Mouse (Mus musculus): ENCODE results near the gene Fgfr2. TPM values are rescaled to one million over a fixed set of nuclear protein-coding genes. Genes with fewer than 3 reads are reported as not detected.

The Fgfr2 gene
- total RNA-seq, 2 experiments from 2014 or later = 56.7 to 61.5 TPM

GRCm38 (mm10) chr7:132321392-132321958 is 801.7 kb downstream of the Fgfr2 start:
- DNase-seq (ENCODE audit: low spot score in 2 of 2) = no peak

- peak in 1 of 2 experiments; percentile 61 for DNase-seq (ENCODE audit: low spot score in 2 of 2)
These were observed 806.1 kb downstream of the Fgfr2 start, which contains the start of gene Chst15 for GRCm38 (mm10) chr7:132317036-132317541. Gene Chst15 (minus strand): TSS chr7:132317228.

DNA sequence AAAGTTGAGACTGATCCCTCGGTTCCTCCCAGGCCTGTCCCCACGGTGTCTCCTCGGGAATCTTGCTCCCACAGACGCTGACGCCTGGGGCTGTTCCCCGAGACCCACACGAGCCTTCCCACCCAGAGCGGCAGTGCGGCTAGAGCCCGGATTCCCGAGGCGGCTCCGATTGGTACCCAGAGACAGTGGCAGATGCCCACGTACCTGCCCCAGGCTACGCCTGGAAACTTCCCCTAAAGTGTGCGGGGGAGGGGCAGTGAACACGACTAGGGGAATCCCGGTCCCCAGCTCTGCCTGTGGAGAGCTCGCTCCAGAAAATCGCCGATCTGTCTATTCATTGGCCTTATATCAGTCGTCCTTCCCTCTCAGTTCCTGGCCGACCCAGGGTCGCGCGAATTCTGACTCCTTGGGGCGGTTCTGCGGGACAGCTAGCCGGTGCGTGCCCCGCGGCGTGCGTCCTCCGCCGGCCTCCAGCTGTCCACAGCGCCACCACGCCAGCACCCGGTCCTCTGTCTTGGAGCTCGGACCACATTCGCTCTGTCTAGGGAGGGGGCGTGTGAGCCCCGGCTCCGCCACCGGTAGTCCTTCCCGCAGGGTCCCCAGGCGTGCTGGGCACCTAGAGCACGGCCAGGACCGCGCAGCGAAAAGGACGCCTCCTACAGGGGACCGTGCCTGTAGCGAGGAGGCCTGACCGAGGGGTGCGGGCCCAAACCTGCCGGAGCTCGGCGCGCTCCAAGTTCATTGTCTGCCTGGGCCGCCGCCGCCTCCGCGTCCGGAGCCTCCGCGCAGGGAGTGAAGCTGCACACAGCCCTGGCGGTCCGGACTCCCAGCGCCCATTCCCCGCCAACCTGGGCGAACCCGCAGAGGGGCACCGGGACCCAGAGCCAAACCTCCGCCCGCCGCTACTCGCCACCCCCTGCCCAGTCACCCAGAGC is 806.8 kb downstream of the Fgfr2 start:
- DNase-seq (ENCODE audit: low spot score in 2 of 2) = peak; percentile 42 to 66

DNA sequence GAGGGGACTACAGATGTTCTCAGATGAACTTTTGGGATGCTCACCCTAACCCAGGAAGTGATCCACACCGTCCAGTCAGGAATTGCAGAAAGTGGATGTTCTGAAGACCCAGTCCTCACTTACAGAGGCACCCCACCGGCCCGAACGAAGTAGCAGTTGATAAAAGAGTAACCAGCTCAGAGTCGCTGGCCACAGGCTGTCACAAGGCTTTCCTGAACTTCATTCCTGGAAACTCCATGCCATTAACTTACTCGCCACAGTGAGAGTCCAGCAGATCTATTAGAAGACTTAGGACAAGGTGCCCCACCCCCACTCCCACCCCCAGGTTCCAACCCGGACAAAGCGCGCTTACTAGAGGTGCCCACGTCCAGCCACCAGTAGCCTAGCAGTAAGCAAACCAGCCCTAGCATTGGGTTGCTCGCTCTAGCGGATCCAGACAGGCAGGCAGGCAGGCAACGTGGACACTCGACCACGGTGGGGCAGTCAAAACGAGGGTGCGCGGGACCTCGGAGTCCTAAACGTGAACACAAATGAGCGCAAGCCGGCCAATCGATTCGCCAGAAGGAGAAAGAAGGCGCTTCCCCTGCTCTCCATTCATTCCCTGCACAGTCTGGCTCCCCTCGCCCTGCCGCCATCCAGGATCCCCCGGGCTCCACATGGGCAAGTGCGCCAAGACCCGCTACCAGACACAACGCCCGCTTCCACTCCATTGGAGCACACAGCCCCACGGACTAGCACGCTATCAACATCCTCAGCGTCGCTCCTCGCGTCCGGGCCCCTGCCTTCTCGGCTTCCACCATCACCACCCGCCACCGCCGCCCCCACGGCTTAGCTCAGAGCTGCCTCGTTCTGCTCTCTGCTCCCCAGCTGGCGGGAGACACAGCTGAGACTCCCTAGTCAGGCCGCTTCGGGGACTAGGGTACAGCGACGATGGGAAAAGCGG is 807.7 kb downstream of the Fgfr2 start:
- peak; percentile 61 to 77 for DNase-seq (ENCODE audit: low spot score in 2 of 2)

DNA sequence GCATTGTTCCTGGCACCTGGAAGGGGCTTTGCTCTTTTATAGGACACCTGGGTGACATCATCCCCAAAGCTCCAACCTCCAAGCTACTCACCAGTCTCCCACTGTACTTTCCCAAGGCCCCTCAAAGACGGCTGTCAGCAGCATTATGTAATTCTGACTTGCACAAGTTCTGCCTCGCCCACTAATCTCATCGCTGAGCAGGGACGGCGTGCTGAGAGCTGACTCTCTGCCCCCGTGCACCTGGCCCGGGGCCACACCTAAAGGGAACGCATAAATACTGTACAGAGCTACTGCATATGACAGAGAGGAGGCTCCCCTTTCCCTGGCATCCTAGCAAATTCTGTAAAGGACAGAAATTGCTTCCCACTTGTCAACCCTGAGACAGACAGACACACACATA is 810.8 kb downstream of the Fgfr2 start:
- DNase-seq (ENCODE audit: low spot score in 2 of 2) = peak; percentile 38 to 68

GRCm38 (mm10) chr7:132308537-132309191 is 814.5 kb downstream of the Fgfr2 start:
- no peak for DNase-seq (ENCODE audit: low spot score in 2 of 2)

GRCm38 (mm10) chr7:132307722-132308271 is 815.4 kb downstream of the Fgfr2 start:
- no peak for DNase-seq (ENCODE audit: low spot score in 2 of 2)

DNA sequence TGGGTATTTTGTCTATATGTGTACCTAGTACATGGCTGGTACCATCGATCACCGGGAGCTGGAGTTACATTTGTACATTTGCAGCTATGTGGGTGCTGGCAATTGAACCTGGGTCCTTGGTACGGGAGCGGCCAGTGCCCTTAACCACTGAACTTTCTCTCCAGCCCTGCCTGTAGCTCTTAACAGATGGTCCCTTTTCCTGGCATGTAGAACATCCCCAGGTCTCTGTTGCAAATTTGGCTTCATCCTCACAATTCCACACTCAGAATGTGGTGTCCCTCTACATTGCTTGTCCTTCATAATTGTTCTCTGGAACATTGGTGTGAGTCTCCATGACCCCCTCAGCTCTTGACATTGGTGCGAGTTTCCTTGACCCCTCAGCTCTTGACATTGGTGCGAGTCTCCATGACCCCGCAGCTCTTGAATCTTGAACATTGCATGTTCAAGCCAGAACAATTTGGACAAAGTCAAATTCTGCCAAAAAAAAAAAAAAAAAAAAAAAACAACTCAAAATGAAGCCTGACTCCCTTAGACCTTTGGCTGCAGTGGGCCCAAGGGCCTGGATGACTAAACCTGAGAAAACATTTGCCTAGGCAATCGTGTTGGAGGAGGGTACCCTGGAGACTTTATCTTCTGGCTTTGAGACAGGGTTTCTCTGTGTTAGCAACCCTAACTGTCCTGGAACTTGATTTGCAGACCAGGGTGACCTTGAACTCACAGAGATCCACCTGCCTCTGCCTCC is 816.3 kb downstream of the Fgfr2 start:
- DNase-seq (ENCODE audit: low spot score in 2 of 2) = no peak

DNA sequence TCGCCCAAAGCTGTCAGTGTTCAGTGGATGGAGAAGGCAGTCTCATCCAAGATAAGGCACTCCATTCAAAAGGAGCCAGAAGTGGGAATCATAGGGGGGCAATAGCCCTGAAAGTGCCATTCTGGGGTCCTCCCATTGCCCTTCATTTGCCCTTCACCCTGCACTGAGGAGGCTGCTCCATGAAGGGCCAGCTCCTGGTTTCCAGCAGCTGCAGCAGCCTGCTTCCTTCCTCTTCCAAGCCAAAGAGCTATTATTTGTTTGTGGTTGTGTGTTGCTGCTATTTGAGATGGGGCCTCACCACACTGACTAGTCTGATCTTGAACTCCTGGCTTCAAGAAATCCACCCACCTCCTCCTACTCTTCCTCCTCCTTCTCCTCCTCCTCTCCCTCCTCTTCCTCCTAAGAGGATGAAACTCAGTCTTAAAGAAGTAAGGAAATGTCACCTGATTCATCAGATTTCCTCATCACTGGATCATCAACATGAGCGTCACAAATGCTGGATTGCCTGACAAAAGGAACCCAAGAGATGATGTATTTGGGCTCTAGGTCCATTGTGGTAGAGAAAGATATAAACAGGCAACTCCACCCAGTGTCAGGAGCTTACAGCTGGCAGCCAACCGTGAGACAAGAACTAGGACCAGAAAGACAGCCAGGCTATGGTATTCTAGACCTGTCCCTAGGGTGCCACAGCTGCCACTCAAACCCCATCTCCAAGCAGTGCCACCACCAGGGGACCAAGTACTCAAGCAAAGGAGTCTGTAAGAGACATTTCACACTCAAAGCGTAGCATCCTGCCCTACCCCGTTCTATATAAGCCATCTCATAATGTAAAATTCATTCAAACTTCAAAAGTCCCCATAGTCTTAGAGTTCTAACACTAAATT is 817.4 kb downstream of the Fgfr2 start:
- DNase-seq (ENCODE audit: low spot score in 2 of 2) = no peak

DNA sequence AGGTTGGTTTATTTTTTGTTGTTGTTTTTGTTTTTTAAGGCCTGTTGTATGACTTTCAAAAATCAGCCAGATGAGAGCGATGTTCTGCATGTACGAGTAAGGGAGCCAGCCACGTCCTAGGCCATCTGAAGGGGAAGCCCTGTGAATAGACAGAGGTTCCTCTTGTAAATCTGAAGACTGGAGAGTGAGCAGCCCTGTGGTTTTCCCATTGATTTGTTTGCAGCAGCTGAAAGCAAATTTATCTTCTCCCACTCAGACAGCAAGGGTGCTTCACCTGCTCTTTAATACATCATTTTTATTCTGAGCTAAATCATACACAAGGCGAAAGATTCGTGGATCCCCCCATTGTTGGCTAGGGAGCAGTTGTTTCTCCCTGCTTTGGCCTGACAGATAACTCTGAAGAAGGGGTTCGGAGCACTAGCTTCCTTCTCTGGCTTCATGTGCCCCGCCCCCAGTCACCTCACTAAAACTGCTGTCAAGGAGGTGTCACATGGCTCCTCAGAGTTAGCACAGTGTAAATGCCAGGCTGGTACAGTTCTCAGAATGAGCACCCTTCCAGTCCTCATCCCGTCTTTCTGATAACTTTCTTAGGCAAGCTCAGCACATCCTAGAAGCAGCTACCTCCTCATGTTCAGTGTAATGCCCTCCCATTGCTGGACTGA is 818.6 kb downstream of the Fgfr2 start:
- no peak for DNase-seq (ENCODE audit: low spot score in 2 of 2)

- no peak for DNase-seq (ENCODE audit: low spot score in 2 of 2)
These were observed 819.2 kb downstream of the Fgfr2 start for GRCm38 (mm10) chr7:132303988-132304387.

DNA sequence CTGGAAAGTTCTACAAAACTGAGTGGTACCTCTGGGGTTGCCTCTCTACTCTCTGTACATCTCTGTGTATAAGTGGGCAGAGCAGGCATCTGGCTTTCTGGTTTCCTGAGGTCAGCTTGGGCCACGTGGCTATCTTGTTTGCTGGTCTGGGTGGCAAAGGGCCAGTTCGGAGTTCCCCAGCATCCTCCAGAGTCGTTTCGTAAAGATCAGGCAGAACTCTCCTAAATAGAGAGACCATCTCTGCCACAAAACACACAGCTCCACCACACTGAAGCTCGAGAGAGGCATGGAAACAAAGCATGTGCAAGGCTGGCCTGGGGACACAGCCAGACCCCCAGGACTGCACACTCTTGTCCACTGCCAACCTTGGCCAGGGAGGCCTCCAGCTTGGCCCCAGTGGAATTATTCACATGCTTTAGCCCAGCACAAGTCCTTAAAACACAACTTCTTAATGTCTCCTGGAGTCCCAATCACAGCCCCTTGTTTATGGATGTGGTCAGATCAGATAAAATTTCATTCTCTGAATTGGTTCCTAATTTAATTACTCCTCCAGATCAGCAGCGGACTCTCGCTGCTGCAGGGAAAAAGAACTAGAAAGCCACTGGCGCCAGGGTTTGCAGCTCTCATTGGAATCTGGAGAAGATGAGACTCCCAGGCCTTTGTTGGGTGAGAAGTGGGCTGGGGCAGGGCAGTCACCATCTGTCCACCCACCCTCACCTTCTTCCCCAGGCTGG is 820.5 kb downstream of the Fgfr2 start:
- no peak for DNase-seq (ENCODE audit: low spot score in 2 of 2)

DNA sequence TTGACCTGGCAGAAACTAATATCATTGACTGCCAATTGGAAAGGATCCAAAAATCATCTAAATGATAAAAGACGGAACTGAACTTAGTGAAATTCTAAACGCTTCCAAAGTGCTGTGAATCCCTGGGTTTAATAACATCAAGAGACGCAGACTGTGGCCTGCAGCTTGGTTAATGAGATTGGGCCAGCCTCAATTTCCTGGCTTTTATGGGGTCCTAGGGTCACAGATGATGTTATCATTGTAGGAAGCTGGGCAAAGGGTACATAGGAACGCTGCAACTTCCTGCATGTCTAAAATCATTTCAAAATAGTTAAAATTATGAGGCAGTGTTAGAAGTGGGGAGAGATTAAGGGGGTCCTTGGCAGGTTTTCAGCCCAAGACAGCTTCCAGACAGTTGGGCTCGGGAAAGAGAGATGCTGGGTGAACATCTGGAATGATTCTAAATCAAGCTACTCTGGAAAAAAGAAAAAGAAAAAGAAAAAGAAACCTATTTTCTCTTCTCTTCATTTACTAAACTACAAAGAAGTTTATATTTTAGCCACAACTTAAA is 823.4 kb downstream of the Fgfr2 start:
- no peak for DNase-seq (ENCODE audit: low spot score in 2 of 2)

- no peak for DNase-seq (ENCODE audit: low spot score in 2 of 2)
These were observed 824.6 kb downstream of the Fgfr2 start for GRCm38 (mm10) chr7:132298412-132298990.

DNA sequence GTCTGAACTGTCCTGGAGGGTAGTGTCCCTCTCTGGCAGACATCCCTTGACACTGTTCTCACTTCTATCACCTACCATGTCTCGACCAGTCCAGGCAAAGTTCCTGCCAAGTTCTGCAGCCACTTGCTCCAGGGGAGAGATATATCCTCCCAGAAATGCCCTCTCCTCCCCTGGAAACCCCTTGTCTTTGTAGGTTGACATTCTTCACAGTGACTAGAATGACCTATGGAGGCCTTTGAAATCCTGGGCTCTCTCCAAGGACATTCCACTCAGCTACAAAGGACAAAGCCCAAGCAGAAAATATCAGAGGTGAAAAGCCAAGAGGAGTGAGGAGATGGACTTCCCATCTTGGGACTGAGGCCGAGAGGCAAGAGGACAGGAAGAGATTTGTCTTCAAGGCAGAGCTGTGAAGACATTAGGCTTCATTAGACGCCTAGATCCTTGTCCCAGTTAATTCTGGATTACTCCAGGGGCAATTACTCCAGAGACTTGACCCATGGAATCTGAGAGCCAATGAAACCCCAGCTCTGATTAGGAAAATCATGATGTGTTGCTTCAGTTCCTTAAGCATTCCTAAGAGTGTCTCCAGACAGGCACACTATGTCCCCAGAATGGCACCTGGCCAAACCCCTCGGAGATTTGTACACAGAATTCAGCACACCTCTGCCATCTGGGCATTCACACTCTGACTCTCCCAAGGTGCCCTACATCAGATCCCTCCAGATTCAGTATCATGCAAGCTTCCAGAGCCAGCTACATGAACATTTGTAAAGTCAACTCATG is 826.3 kb downstream of the Fgfr2 start:
- no peak for DNase-seq (ENCODE audit: low spot score in 2 of 2)

- DNase-seq (ENCODE audit: low spot score in 2 of 2) = no peak
These were observed 827.0 kb downstream of the Fgfr2 start for GRCm38 (mm10) chr7:132296132-132296531.

Measured in layer of hippocampus, adult 18-20 months (tissue).